Mouse (Mus musculus): ENCODE measurements around the gene Pde4d. TPM values are rescaled to one million over a fixed set of nuclear protein-coding genes. Genes with fewer than 3 reads are reported as not detected.

Gene Pde4d
- polyA plus RNA-seq, 1 experiment from 2014 or later = 8.7 TPM

DNA sequence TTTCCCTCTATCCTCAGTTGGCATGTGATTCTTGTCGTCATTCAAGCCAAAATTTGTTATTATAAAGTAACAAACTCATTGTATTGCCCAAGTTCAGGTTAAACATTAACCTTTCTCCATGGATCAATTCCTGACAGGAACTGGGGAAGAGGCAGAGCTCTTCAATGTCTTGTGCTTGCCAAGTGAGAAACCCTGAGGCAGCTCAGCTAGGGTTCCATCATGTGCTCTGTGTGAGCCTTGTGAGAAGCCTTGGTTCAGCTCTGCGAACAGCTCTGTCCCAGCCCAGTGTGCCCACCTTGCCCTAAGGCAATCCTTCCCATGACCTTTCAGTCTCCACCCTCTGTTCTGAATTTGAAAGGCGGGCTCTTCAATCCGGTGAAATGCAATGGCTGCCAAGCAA, 1150.0 kb downstream of the Pde4d start:
- Histone ChIP-seq H3K27me3 (ENCODE audit: control insufficient read depth, insufficient read depth, low read length) (no peaks in the 10 kb centered on the region), H3K4me1 (ENCODE audit: control insufficient read depth, insufficient read depth, low read length) (no peaks in the 10 kb centered on the region), H3K9me3 (ENCODE audit: control insufficient read depth, low read length) (no peaks in the 10 kb centered on the region), H3K27ac (ENCODE audit: low read depth, low read length) (no peak overlapping the region), H3K4me2 (no peak overlapping the region), H3K9ac (ENCODE audit: low read length) (no peak overlapping the region), H3K4me3 (ENCODE audit: low read depth, low read length) (no peak overlapping the region), H3K36me3 (ENCODE audit: control insufficient read depth, insufficient read depth, low read length) (no peaks in the 10 kb centered on the region)
- no peak for DNase-seq (ENCODE audit: low spot score, missing footprints)
- ATAC-seq (ENCODE audit: low FRiP score) = no peak
- 79% methylated on average over 4 of the region's 4 CpGs for whole genome bisulfite sequencing

DNA sequence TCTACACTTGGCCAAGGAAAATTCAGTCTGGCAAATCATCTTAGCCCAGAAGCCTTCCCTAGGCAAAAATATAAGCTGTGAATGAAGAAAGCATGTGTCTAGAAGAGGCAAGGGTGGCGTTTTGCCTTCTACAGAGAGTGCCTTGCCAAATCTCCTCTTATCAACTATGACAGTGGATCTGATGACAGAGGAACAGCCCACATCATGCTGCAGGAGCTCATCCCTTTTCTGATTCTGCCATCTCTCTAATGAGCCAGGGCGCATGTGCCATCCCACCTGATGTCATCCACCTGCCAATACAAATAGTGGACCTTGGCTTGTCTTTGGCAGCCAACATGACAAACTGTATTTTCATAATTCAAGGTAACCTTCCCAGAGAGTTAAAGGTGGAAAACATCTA, 1154.3 kb downstream of the Pde4d start:
- Histone ChIP-seq H3K4me3 (ENCODE audit: low read depth, low read length) (no peak overlapping the region), H3K36me3 (ENCODE audit: control insufficient read depth, insufficient read depth, low read length) (no peaks in the 10 kb centered on the region), H3K27me3 (ENCODE audit: control insufficient read depth, insufficient read depth, low read length) (no peaks in the 10 kb centered on the region), H3K9me3 (ENCODE audit: control insufficient read depth, low read length) (no peaks in the 10 kb centered on the region), H3K9ac (ENCODE audit: low read length) (no peak overlapping the region), H3K27ac (ENCODE audit: low read depth, low read length) (no peak overlapping the region), H3K4me2 (no peak overlapping the region), H3K4me1 (ENCODE audit: control insufficient read depth, insufficient read depth, low read length) (no peaks in the 10 kb centered on the region)
- ATAC-seq (ENCODE audit: low FRiP score) (no peak), DNase-seq (ENCODE audit: low spot score, missing footprints) (no peak)
- 84% methylated on average over 2 of the region's 2 CpGs for whole genome bisulfite sequencing

GRCm38 (mm10) chr13:109605140-109605539, 1155.4 kb downstream of the Pde4d start:
- WGBS = 61% methylated on average over 1 of the region's 1 CpGs
- Histone ChIP-seq H3K36me3 (ENCODE audit: control insufficient read depth, insufficient read depth, low read length) (no peaks in the 10 kb centered on the region), H3K27me3 (ENCODE audit: control insufficient read depth, insufficient read depth, low read length) (no peaks in the 10 kb centered on the region), H3K9me3 (ENCODE audit: control insufficient read depth, low read length) (no peaks in the 10 kb centered on the region), H3K4me3 (ENCODE audit: low read depth, low read length) (no peak overlapping the region), H3K9ac (ENCODE audit: low read length) (no peak overlapping the region), H3K27ac (ENCODE audit: low read depth, low read length) (no peak overlapping the region), H3K4me2 (no peak overlapping the region), H3K4me1 (ENCODE audit: control insufficient read depth, insufficient read depth, low read length) (no peaks in the 10 kb centered on the region)
- ATAC-seq (ENCODE audit: low FRiP score) (no peak), DNase-seq (ENCODE audit: low spot score, missing footprints) (no peak)

DNA sequence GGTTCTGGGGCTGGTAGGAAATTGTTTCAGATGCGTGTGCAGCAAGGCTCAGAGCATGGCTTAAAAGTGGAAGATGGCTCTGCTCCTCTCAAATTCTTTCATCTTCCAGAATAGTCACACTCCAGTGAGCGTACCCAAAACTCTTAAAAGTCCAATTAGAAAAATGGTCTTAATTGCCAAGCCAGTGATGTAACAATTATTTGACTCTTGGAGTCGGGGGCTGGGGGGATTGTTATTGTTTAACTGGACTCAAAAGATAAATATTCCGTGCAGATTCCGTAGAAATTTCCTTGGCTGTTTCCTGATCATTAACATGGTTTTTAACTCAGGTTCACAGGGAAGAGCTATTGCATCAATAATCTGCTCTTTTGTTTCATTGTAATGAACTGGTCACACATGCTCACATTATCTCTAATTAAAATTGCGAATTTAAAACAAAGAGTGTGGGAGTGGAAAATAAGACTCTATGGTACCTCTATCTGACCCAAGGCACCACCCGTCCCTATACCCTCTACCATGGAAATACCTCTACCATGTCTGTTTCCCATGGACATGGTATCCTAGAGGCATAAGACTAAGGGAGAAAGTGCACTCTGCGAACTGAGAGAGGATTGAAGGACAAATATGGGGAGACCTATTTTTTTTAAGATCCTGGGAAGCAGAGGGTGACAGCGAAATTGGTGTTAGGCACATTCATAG, 1159.5 kb downstream of the Pde4d start:
- no peaks in the 10 kb centered on the region for H3K36me3 ChIP-seq (ENCODE audit: control insufficient read depth, insufficient read depth, low read length)
- DNase-seq (ENCODE audit: low spot score, missing footprints) = no peak
- no peak overlapping the region for H3K9ac ChIP-seq (ENCODE audit: low read length)
- H3K9me3 ChIP-seq (ENCODE audit: control insufficient read depth, low read length) = no peaks in the 10 kb centered on the region
- 82% methylated on average over 9 of the region's 9 CpGs for WGBS
- H3K4me1 ChIP-seq (ENCODE audit: control insufficient read depth, insufficient read depth, low read length) = no peaks in the 10 kb centered on the region
- H3K4me3 ChIP-seq (ENCODE audit: low read depth, low read length) = no peak overlapping the region
- H3K27ac ChIP-seq (ENCODE audit: low read depth, low read length) = no peak overlapping the region
- no peaks in the 10 kb centered on the region for H3K27me3 ChIP-seq (ENCODE audit: control insufficient read depth, insufficient read depth, low read length)
- H3K4me2 ChIP-seq = no peak overlapping the region
- peak; percentile 38; the same call in 1 of the 2 replicates for ATAC-seq (ENCODE audit: low FRiP score)

- Histone ChIP-seq H3K36me3 (ENCODE audit: control insufficient read depth, insufficient read depth, low read length) (no peaks in the 10 kb centered on the region), H3K9ac (ENCODE audit: low read length) (no peak overlapping the region), H3K4me2 (no peak overlapping the region), H3K27me3 (ENCODE audit: control insufficient read depth, insufficient read depth, low read length) (no peaks in the 10 kb centered on the region), H3K27ac (ENCODE audit: low read depth, low read length) (no peak overlapping the region), H3K4me1 (ENCODE audit: control insufficient read depth, insufficient read depth, low read length) (no peaks in the 10 kb centered on the region), H3K4me3 (ENCODE audit: low read depth, low read length) (no peak overlapping the region), H3K9me3 (ENCODE audit: control insufficient read depth, low read length) (no peaks in the 10 kb centered on the region)
- ATAC-seq (ENCODE audit: low FRiP score) (peak; percentile 83), DNase-seq (ENCODE audit: low spot score, missing footprints) (peak; percentile 91)
- 21% methylated on average over 3 of the region's 3 CpGs for WGBS
Measured at GRCm38 (mm10) chr13:109609805-109610187, 1160.0 kb downstream of the Pde4d start.

- 95% methylated on average over 2 of the region's 2 CpGs for WGBS
- ATAC-seq (ENCODE audit: low FRiP score) = no peak
Measured at GRCm38 (mm10) chr13:109610772-109611171, 1161.0 kb downstream of the Pde4d start.

GRCm38 (mm10) chr13:109615213-109615784, 1165.6 kb downstream of the Pde4d start:
- no peak overlapping the region for H3K9ac ChIP-seq (ENCODE audit: low read length)
- no peaks in the 10 kb centered on the region for H3K36me3 ChIP-seq (ENCODE audit: control insufficient read depth, insufficient read depth, low read length)
- H3K9me3 ChIP-seq (ENCODE audit: control insufficient read depth, low read length) = no peaks in the 10 kb centered on the region
- ATAC-seq (ENCODE audit: low FRiP score) (no peak), DNase-seq (ENCODE audit: low spot score, missing footprints) (no peak)
- H3K4me2 ChIP-seq = no peak overlapping the region
- H3K27ac ChIP-seq (ENCODE audit: low read depth, low read length) = no peak overlapping the region
- H3K4me3 ChIP-seq (ENCODE audit: low read depth, low read length) = no peak overlapping the region
- WGBS = 72% methylated on average over 8 of the region's 8 CpGs
- peaks cover 3% of the 10 kb centered on the region; the same call in 1 of the 2 replicates for H3K4me1 ChIP-seq (ENCODE audit: control insufficient read depth, insufficient read depth, low read length)
- no peaks in the 10 kb centered on the region for H3K27me3 ChIP-seq (ENCODE audit: control insufficient read depth, insufficient read depth, low read length)

More at GRCm38 (mm10) chr13:109610772-109611171, 1161.0 kb downstream of the Pde4d start:
- H3K36me3 ChIP-seq (ENCODE audit: control insufficient read depth, insufficient read depth, low read length) = no peaks in the 10 kb centered on the region
- no peak overlapping the region for H3K27ac ChIP-seq (ENCODE audit: low read depth, low read length)
- no peaks in the 10 kb centered on the region for H3K4me1 ChIP-seq (ENCODE audit: control insufficient read depth, insufficient read depth, low read length)
- no peak for DNase-seq (ENCODE audit: low spot score, missing footprints)
- H3K9ac ChIP-seq (ENCODE audit: low read length) = no peak overlapping the region
- no peak overlapping the region for H3K4me2 ChIP-seq
- H3K27me3 ChIP-seq (ENCODE audit: control insufficient read depth, insufficient read depth, low read length) = no peaks in the 10 kb centered on the region
- H3K9me3 ChIP-seq (ENCODE audit: control insufficient read depth, low read length) = no peaks in the 10 kb centered on the region
- H3K4me3 ChIP-seq (ENCODE audit: low read depth, low read length) = no peak overlapping the region

DNA sequence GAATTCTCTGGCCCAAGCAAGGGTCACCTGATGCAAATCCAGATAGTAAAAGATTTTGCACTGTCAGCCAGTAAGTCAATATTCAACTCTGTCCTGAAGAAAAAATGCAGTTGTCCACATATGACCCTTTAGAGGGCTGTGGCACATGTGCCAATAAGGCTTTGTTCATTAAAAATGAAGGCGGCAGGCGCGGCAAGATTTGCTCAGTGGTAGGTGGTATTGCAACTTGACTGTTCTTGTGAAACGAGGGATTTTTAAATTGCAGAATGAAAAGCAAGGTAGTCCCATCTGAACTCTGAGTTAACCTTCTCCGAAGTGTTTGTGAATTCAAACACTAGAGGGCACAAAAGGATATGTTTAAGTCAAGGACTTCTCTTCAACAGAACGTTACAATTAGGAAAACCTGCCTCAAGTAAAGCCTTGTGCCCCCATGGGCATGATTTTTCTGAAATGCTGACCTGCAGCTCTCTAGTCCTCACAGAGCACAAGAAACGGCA, 1166.1 kb downstream of the Pde4d start:
- ATAC-seq (ENCODE audit: low FRiP score) = 0 out of 2 replicates have a peak, but pooled peaks have one; percentile 11

DNA sequence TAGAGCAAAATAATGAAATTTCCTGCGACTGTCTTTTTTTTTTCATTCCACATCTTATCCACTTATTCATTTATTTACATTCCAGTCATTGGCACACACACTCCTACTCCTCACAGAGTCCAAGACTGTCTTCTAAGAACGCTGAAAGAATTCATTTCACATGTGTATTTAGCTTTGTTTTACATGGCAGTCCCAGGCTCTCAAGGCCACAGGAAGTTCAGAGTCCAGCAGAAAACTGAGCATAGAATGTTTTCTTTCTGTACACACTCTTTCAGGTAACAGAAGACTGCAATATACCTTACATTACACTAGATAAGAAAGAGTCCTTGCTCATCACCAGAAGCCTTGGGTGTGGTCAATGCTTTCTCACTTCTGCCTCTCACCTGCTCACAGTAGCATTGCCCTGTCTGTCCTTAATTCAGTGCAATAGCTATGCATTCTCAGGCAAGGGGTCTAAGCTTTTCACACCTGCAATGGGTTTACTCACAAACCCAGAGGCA, 1169.5 kb downstream of the Pde4d start:
- WGBS = 90% methylated on average over 2 of the region's 2 CpGs
- H3K9me3 ChIP-seq (ENCODE audit: control insufficient read depth, low read length) = no peaks in the 10 kb centered on the region
- DNase-seq (ENCODE audit: low spot score, missing footprints) = peak; percentile 41
- no peak overlapping the region for H3K4me2 ChIP-seq
- H3K36me3 ChIP-seq (ENCODE audit: control insufficient read depth, insufficient read depth, low read length) = no peaks in the 10 kb centered on the region
- no peak overlapping the region for H3K4me3 ChIP-seq (ENCODE audit: low read depth, low read length)
- H3K4me1 ChIP-seq (ENCODE audit: control insufficient read depth, insufficient read depth, low read length) = peaks cover 3% of the 10 kb centered on the region; the same call in 1 of the 2 replicates
- H3K9ac ChIP-seq (ENCODE audit: low read length) = no peak overlapping the region
- no peak for ATAC-seq (ENCODE audit: low FRiP score)
- no peak overlapping the region for H3K27ac ChIP-seq (ENCODE audit: low read depth, low read length)
- no peaks in the 10 kb centered on the region for H3K27me3 ChIP-seq (ENCODE audit: control insufficient read depth, insufficient read depth, low read length)

More for the DNA sequence above, 1166.1 kb downstream of the Pde4d start:
- no peaks in the 10 kb centered on the region for H3K9me3 ChIP-seq (ENCODE audit: control insufficient read depth, low read length)
- no peak overlapping the region for H3K4me2 ChIP-seq
- H3K4me1 ChIP-seq (ENCODE audit: control insufficient read depth, insufficient read depth, low read length) = peaks cover 3% of the 10 kb centered on the region; the same call in 1 of the 2 replicates
- no peaks in the 10 kb centered on the region for H3K36me3 ChIP-seq (ENCODE audit: control insufficient read depth, insufficient read depth, low read length)
- H3K27me3 ChIP-seq (ENCODE audit: control insufficient read depth, insufficient read depth, low read length) = no peaks in the 10 kb centered on the region
- H3K9ac ChIP-seq (ENCODE audit: low read length) = no peak overlapping the region
- DNase-seq (ENCODE audit: low spot score, missing footprints) = peak; percentile 87
- H3K27ac ChIP-seq (ENCODE audit: low read depth, low read length) = no peak overlapping the region
- 15% methylated on average over 7 of the region's 7 CpGs for WGBS
- H3K4me3 ChIP-seq (ENCODE audit: low read depth, low read length) = no peak overlapping the region

All from midbrain, embryonic 11.5 days (tissue).